In the genomic region with DNA sequence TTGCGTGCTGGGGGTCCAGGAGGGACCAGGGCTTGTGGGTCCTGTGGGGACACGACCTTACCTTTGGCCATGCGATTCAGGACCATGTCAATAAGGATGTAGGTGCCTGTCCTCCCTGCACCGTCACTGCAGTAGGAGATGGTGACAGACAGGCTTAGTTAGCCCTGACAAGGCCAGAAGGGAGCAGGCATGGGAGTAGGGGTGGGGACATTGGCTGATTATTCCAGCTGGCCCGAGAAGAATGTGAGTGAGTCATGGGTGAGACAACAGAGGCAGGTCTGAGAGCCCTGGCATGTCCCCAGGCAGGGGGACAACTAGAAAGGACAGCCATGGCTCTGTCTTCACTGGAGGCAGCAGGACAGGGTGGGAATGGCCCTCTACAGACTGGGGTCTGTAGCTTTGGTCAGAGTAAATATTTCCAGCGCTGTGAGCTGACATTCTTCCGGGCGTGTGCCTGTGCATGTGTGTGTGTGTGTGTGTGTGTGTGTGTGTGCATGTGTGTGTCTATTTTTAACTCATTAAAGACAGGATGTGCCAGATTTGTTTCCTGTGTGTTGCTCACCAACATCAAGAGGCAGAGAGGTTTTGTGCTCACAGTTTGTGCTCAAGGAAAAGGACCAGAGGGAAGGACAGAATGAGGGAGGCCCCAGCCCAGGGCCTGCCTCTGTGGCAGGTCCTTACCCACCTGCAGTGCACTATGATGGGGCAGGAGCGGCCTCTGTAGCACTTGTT, we compare ENCODE assay signal across 9 mouse cellular contexts. TPM values are rescaled to one million over a fixed set of nuclear protein-coding genes. Genes with fewer than 3 reads are reported as not detected.
A peak's percentile ranks its signal among the peaks of the same experiment; 100 is the strongest.
DNase-seq lines count a peak whose midpoint lies in the region; ATAC-seq and TF ChIP-seq lines count a peak whose summit lies in the region.
"Had no signal": no experiment of that assay in that cellular context is flagged by ENCODE, and none has a peak within 500 bp of the region (broad histone marks: within the 10 kb centered on the region; RNA-seq: fewer than 3 reads in every experiment).

No protein-coding gene starts in this region.

- peaks cover 43% of the 10 kb centered on the region for H3K4me1 ChIP-seq in cerebellum, adult 2 months (ENCODE audit: control insufficient read depth, insufficient read depth, low read length)
- peaks cover 24% of the 10 kb centered on the region for H3K4me1 ChIP-seq in neural tube, embryonic 13.5 days (replicated peaks)
- peaks cover 40% of the 10 kb centered on the region for H3K4me1 ChIP-seq in heart, embryonic 10.5 days
- peaks cover 30% of the 10 kb centered on the region for H3K4me1 ChIP-seq in liver, embryonic 15.5 days (replicated peaks)

- H3K27me3 ChIP-seq in cerebellum, adult 2 months (ENCODE audit: control insufficient read depth, insufficient read depth, low read length): no peaks in the 10 kb centered on the region
- peaks cover 7% of the 10 kb centered on the region; the same call in 1 of the 2 replicates for H3K27me3 ChIP-seq in neural tube, embryonic 13.5 days
- peaks cover 12% of the 10 kb centered on the region for H3K27me3 ChIP-seq in heart, embryonic 10.5 days (ENCODE audit: insufficient read depth, poor library complexity, severe bottlenecking)
- H3K27me3 ChIP-seq in liver, embryonic 15.5 days: peaks cover 6% of the 10 kb centered on the region; the same call in 1 of the 2 replicates

- ATAC-seq in neural tube, embryonic 13.5 days (ENCODE audit: low read depth): no peak
- ATAC-seq in liver, embryonic 15.5 days (ENCODE audit: insufficient read depth): no peak

- no peak overlapping the region for H3K4me3 ChIP-seq in cerebellum, adult 2 months (replicated peaks; ENCODE audit: insufficient read depth, low read depth, low read length)
- no peak overlapping the region for H3K4me3 ChIP-seq in neural tube, embryonic 13.5 days
- H3K4me3 ChIP-seq in heart, embryonic 10.5 days: peak overlapping the region; percentile 22; the same call in 1 of the 2 replicates
- no peak overlapping the region for H3K4me3 ChIP-seq in liver, embryonic 15.5 days (replicated peaks)

- peak overlapping the region; percentile 64 for H3K27ac ChIP-seq in cerebellum, adult 2 months (ENCODE audit: insufficient read depth, low read length)
- H3K27ac ChIP-seq in neural tube, embryonic 13.5 days (replicated peaks): no peak overlapping the region
- peak overlapping the region; percentile 85 for H3K27ac ChIP-seq in heart, embryonic 10.5 days
- H3K27ac ChIP-seq in liver, embryonic 15.5 days (replicated peaks): peak overlapping the region; percentile 29; the same call in 1 of the 2 replicates

- H3K9ac ChIP-seq in neural tube, embryonic 13.5 days: peak overlapping the region; percentile 26; the same call in 1 of the 2 replicates
- no peak overlapping the region for H3K9ac ChIP-seq in liver, embryonic 15.5 days

- no peak overlapping the region for H3K4me2 ChIP-seq in neural tube, embryonic 13.5 days
- H3K4me2 ChIP-seq in liver, embryonic 15.5 days: no peak overlapping the region

- H3K36me3 ChIP-seq in neural tube, embryonic 13.5 days: peaks cover 11% of the 10 kb centered on the region
- peaks cover 22% of the 10 kb centered on the region for H3K36me3 ChIP-seq in heart, embryonic 10.5 days
- peaks cover 15% of the 10 kb centered on the region for H3K36me3 ChIP-seq in liver, embryonic 15.5 days (replicated peaks)

- H3K9me3 ChIP-seq in neural tube, embryonic 13.5 days: no peaks in the 10 kb centered on the region
- H3K9me3 ChIP-seq in heart, embryonic 10.5 days: no peaks in the 10 kb centered on the region
- no peaks in the 10 kb centered on the region for H3K9me3 ChIP-seq in liver, embryonic 15.5 days (replicated peaks)

- no peak for TF ChIP-seq POLR2A in cerebellum, adult 2 months (IDR thresholded peaks at IDR 0.05; ENCODE audit: borderline replicate concordance, insufficient read depth, low read length)

- peak; percentile 68 to 85 for DNase-seq in cerebellum, adult 2 months
- no peak for DNase-seq in cerebellum, adult 8-10 months
- no peak for DNase-seq in neural tube, embryonic 10.5 days (ENCODE audit: extremely low spot score, low spot score)
- DNase-seq in heart, embryonic 10.5 days (ENCODE audit: low spot score): peak; percentile 89
- no peak for DNase-seq in right cerebral cortex, postnatal 14 days
- no peak for DNase-seq in testis, postnatal 14 days (ENCODE audit: low spot score)

- TF ChIP-seq CTCF in cerebellum, adult 2 months (IDR thresholded peaks at IDR 0.05; ENCODE audit: borderline replicate concordance, insufficient read depth, low read depth, low read length): no peak

- 25% methylated on average over 9 of the region's 9 CpGs for WGBS in cerebellum, adult 2 months
- WGBS in neural tube, embryonic 13.5 days: 59% methylated on average over 9 of the region's 9 CpGs
- 38% methylated on average over 9 of the region's 9 CpGs for WGBS in heart, embryonic 10.5 days
- 51% methylated on average over 9 of the region's 9 CpGs for WGBS in liver, embryonic 15.5 days (ENCODE audit: insufficient replicate concordance)

RNA-seq across cellular contexts. Expression of a gene that starts 12.0 kb away (rescaled TPM):
- polyA plus RNA-seq in cerebellum, adult 2 months (2012; rRNA removed): 139 and 153 TPM in 2 replicates
- 68.2 and 73.0 TPM in 2 replicates for polyA plus RNA-seq in neural tube, embryonic 13.5 days (2015; fragmentation: Nextera tagmentation; extraction: Ambion mirVana)
- polyA plus RNA-seq in heart, embryonic 10.5 days (2016; fragmentation: Nextera tagmentation; extraction: Ambion mirVana): 24.5 and 32.4 TPM in 2 replicates
- 28.9 and 32.4 TPM in 2 replicates for polyA plus RNA-seq in liver, embryonic 15.5 days (2015; fragmentation: Nextera tagmentation; extraction: Ambion mirVana)

RNA-seq across cellular contexts. Expression of a gene that starts 16.1 kb away (rescaled TPM):
- 172 and 180 TPM in 2 replicates for polyA plus RNA-seq in cerebellum, adult 2 months (2012; rRNA removed)
- polyA plus RNA-seq in neural tube, embryonic 13.5 days (2015; fragmentation: Nextera tagmentation; extraction: Ambion mirVana): 15.8 and 19.2 TPM in 2 replicates
- polyA plus RNA-seq in heart, embryonic 10.5 days (2016; fragmentation: Nextera tagmentation; extraction: Ambion mirVana): 0.70 and 0.84 TPM in 2 replicates
- 0.05 and 0.13 TPM in 2 replicates for polyA plus RNA-seq in liver, embryonic 15.5 days (2015; fragmentation: Nextera tagmentation; extraction: Ambion mirVana)

RNA-seq across cellular contexts. Expression of a gene that starts 16.3 kb away (rescaled TPM):
- polyA plus RNA-seq in cerebellum, adult 2 months (2012; rRNA removed): not detected in 2 replicates
- not detected in 2 replicates for polyA plus RNA-seq in neural tube, embryonic 13.5 days (2015; fragmentation: Nextera tagmentation; extraction: Ambion mirVana)
- not detected in 2 replicates for polyA plus RNA-seq in heart, embryonic 10.5 days (2016; fragmentation: Nextera tagmentation; extraction: Ambion mirVana)
- not detected in 2 replicates for polyA plus RNA-seq in liver, embryonic 15.5 days (2015; fragmentation: Nextera tagmentation; extraction: Ambion mirVana)
- polyA plus RNA-seq: neural tube, embryonic 14.5 days had no signal

RNA-seq across cellular contexts. Expression of a gene that starts 28.5 kb away (rescaled TPM):
- 385 and 391 TPM in 2 replicates for polyA plus RNA-seq in cerebellum, adult 2 months (2012; rRNA removed)
- 10.5 and 10.6 TPM in 2 replicates for polyA plus RNA-seq in neural tube, embryonic 13.5 days (2015; fragmentation: Nextera tagmentation; extraction: Ambion mirVana)
- 35.2 and 50.8 TPM in 2 replicates for polyA plus RNA-seq in heart, embryonic 10.5 days (2016; fragmentation: Nextera tagmentation; extraction: Ambion mirVana)
- 372 and 392 TPM in 2 replicates for polyA plus RNA-seq in liver, embryonic 15.5 days (2015; fragmentation: Nextera tagmentation; extraction: Ambion mirVana)

RNA-seq across cellular contexts. Expression of a gene that starts 30.0 kb away (rescaled TPM):
- polyA plus RNA-seq in cerebellum, adult 2 months (2012; rRNA removed): 226 and 275 TPM in 2 replicates
- polyA plus RNA-seq in neural tube, embryonic 13.5 days (2015; fragmentation: Nextera tagmentation; extraction: Ambion mirVana): 116 and 131 TPM in 2 replicates
- not detected in 2 replicates for polyA plus RNA-seq in heart, embryonic 10.5 days (2016; fragmentation: Nextera tagmentation; extraction: Ambion mirVana)
- polyA plus RNA-seq in liver, embryonic 15.5 days (2015; fragmentation: Nextera tagmentation; extraction: Ambion mirVana): not detected in 2 replicates

Comparison
In these comparisons a context has a peak if more than half of its experiments do, and no peak if none do; other contexts are left out.
1. DNase-seq: peak in cerebellum, adult 2 months (2 of 2) and heart, embryonic 10.5 days (single experiment); none in cerebellum, adult 8-10 months (single experiment), neural tube, embryonic 10.5 days (single experiment), right cerebral cortex, postnatal 14 days (single experiment) and testis, postnatal 14 days (single experiment).